Comparison of ENCODE assay signal across 8 mouse cellular contexts in the genomic region with DNA sequence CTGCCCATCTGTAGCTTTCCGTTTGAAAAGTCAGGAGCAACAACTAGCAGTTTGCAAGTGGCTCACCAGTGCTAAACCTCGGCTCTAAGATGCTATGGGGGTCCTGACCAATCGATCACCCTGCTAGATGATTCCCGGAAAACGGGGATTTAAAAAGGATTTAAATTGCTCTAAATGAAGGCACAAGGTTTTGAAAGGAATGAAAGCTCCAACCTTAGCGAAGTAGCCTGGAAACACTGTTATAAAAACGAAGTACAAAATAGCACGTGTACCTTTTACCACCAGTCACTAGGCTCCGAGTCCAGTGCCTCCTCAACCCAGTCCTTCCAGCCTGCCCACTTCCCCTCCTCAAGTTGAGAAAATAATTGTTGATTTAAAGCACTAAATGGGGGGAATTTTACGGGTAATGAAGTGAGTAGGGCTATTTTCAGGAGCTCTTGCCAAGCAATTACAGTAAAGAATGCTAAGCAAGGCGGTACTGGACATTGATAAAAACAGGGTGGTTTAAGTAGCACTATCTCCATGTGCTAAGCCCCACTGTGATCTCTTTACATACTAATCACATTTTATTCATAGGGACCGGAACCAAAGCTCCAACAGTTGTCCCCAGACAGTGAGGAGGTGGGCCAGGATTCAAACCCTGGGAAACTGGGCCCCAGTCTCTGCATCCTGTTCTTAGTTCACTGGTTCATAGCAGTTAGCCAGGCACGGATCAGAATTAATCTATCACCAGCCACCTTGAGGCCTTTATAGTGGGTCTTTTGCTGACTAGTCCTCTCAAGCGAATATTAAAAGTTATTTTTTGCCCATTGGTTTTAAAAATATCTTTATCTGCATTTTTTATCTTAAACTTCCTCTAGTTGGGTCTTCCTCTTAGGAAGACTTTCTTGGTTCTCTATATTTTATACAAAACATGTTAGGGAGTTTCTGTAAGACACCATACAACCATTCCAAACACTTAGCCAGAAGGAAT. TPM values are rescaled to one million over a fixed set of nuclear protein-coding genes. Genes with fewer than 3 reads are reported as not detected.
DNase-seq lines count a peak whose midpoint lies in the region; ATAC-seq and TF ChIP-seq lines count a peak whose summit lies in the region.

No protein-coding gene starts in this region.

- 0 out of 2 replicates have a peak, but pooled peaks cover 3% of the 10 kb centered on the region for H3K27me3 ChIP-seq in liver, adult 2 months (ENCODE audit: control insufficient read depth, insufficient read depth, low read length)
- no peaks in the 10 kb centered on the region for H3K27me3 ChIP-seq in embryonic facial prominence, embryonic 12.5 days
- no peaks in the 10 kb centered on the region for H3K27me3 ChIP-seq in intestine, embryonic 15.5 days (replicated peaks)
- H3K27me3 ChIP-seq in neural tube, embryonic 13.5 days: peaks cover 24% of the 10 kb centered on the region

- H3K4me1 ChIP-seq in liver, adult 2 months (ENCODE audit: control insufficient read depth, insufficient read depth, low read length): peaks cover 15% of the 10 kb centered on the region
- peaks cover 68% of the 10 kb centered on the region for H3K4me1 ChIP-seq in embryonic facial prominence, embryonic 12.5 days
- peaks cover 57% of the 10 kb centered on the region for H3K4me1 ChIP-seq in intestine, embryonic 15.5 days (replicated peaks)
- H3K4me1 ChIP-seq in neural tube, embryonic 13.5 days (replicated peaks): peaks cover 55% of the 10 kb centered on the region

- ATAC-seq in embryonic facial prominence, embryonic 12.5 days (ENCODE audit: insufficient number of reproducible peaks, insufficient read depth, low FRiP score, low TSS enrichment): no peak
- no peak for ATAC-seq in intestine, embryonic 15.5 days
- ATAC-seq in neural tube, embryonic 13.5 days (ENCODE audit: low read depth): no peak
- ATAC-seq in CD4-positive, CD25-positive, alpha-beta regulatory T cell, adult 4 months: no peak

- H3K36me3 ChIP-seq in liver, adult 2 months (ENCODE audit: control insufficient read depth, insufficient read depth, low read length): no peaks in the 10 kb centered on the region
- 0 out of 2 replicates have a peak, but pooled peaks cover 15% of the 10 kb centered on the region for H3K36me3 ChIP-seq in embryonic facial prominence, embryonic 12.5 days
- H3K36me3 ChIP-seq in intestine, embryonic 15.5 days: no peaks in the 10 kb centered on the region; the same call in 1 of the 2 replicates
- H3K36me3 ChIP-seq in neural tube, embryonic 13.5 days: 0 out of 2 replicates have a peak, but pooled peaks cover 3% of the 10 kb centered on the region

- H3K79me2 ChIP-seq in liver, adult 2 months (ENCODE audit: control insufficient read depth, insufficient read depth, low read length): peaks cover 23% of the 10 kb centered on the region; the same call in 1 of the 2 replicates

- no peak for DNase-seq in liver, adult 2 months (ENCODE audit: extremely low read depth, low read depth, low spot score)
- DNase-seq in liver: no peak
- DNase-seq in ovary, postnatal 14 days (ENCODE audit: low spot score): no peak
- DNase-seq in gastrocnemius, postnatal 14 days: no peak

- peak overlapping the region; percentile 15 for H3K27ac ChIP-seq in liver, adult 2 months (replicated peaks; ENCODE audit: insufficient read depth, low read depth, low read length)
- H3K27ac ChIP-seq in embryonic facial prominence, embryonic 12.5 days: no peak overlapping the region
- H3K27ac ChIP-seq in intestine, embryonic 15.5 days: peak overlapping the region; percentile 89
- no peak overlapping the region for H3K27ac ChIP-seq in neural tube, embryonic 13.5 days (replicated peaks)

- no peak overlapping the region for H3K9ac ChIP-seq in liver, adult 2 months (ENCODE audit: low read depth, low read length)
- H3K9ac ChIP-seq in embryonic facial prominence, embryonic 12.5 days: 0 out of 2 replicates have a peak overlapping the region, but pooled peaks have one; percentile 19
- H3K9ac ChIP-seq in intestine, embryonic 15.5 days: peak overlapping the region; percentile 91
- peak overlapping the region; percentile 94 for H3K9ac ChIP-seq in neural tube, embryonic 13.5 days

- no peak for TF ChIP-seq POLR2A in liver, adult 2 months (IDR thresholded peaks at IDR 0.05; ENCODE audit: extremely low read depth, insufficient read depth, low read length)

- H3K9me3 ChIP-seq in embryonic facial prominence, embryonic 12.5 days: no peaks in the 10 kb centered on the region
- H3K9me3 ChIP-seq in intestine, embryonic 15.5 days: no peaks in the 10 kb centered on the region
- no peaks in the 10 kb centered on the region for H3K9me3 ChIP-seq in neural tube, embryonic 13.5 days

- H3K4me2 ChIP-seq in embryonic facial prominence, embryonic 12.5 days (replicated peaks): peak overlapping the region; percentile 68
- peak overlapping the region; percentile 90 for H3K4me2 ChIP-seq in intestine, embryonic 15.5 days (replicated peaks)
- H3K4me2 ChIP-seq in neural tube, embryonic 13.5 days: peak overlapping the region; percentile 75

- 44% methylated on average over 14 of the region's 14 CpGs for WGBS in liver, adult 2 months
- 44% methylated on average over 14 of the region's 14 CpGs for WGBS in embryonic facial prominence, embryonic 12.5 days
- 29% methylated on average over 14 of the region's 14 CpGs for WGBS in intestine, embryonic 15.5 days
- WGBS in neural tube, embryonic 13.5 days: 35% methylated on average over 14 of the region's 14 CpGs

- TF ChIP-seq CTCF in liver, adult 2 months (IDR thresholded peaks at IDR 0.05; ENCODE audit: low read depth, low read length): no peak

- intact Hi-C loops in gastrocnemius, postnatal 14 days (cut with DNase I; ENCODE audit: low total_unique reads): loop anchor here (5.0 kb wide), 1 partner anchor 40 kb away; no protein-coding TSS in a partner anchor

- H3K4me3 ChIP-seq in liver, adult 2 months (ENCODE audit: insufficient read depth, low read depth, low read length): no peak overlapping the region
- peak overlapping the region; percentile 77 for H3K4me3 ChIP-seq in embryonic facial prominence, embryonic 12.5 days
- H3K4me3 ChIP-seq in intestine, embryonic 15.5 days (replicated peaks): peak overlapping the region; percentile 85
- H3K4me3 ChIP-seq in neural tube, embryonic 13.5 days: peak overlapping the region; percentile 87

RNA-seq across cellular contexts. Expression of a gene that starts 7.1 kb away (rescaled TPM):
- 26.0 and 35.0 TPM in 2 replicates for total RNA-seq in liver, adult 2 months (2014; rRNA removed)
- polyA plus RNA-seq in liver, adult 2 months (2012; rRNA removed): 16.1 and 17.6 TPM in 2 replicates
- 673 and 801 TPM in 2 replicates for polyA plus RNA-seq in embryonic facial prominence, embryonic 12.5 days (2016; fragmentation: Nextera tagmentation; extraction: Ambion mirVana)
- polyA plus RNA-seq in intestine, embryonic 15.5 days (2015; fragmentation: Nextera tagmentation; extraction: Ambion mirVana): 994 and 1,099 TPM in 2 replicates
- polyA plus RNA-seq in neural tube, embryonic 13.5 days (2015; fragmentation: Nextera tagmentation; extraction: Ambion mirVana): 209 and 261 TPM in 2 replicates
- 10 to 100 TPM; 25.6 to 42.4 TPM for polyA plus RNA-seq in CD4-positive, CD25-positive, alpha-beta regulatory T cell, adult 4 months (2017; shearing (Covaris generic))
- total RNA-seq in gastrocnemius, postnatal 14 days (2021): over 10,000 TPM; 23,393 to 24,139 TPM

Comparison
In these comparisons a context has a peak if more than half of its experiments do, and no peak if none do; other contexts are left out.
1. H3K27ac ChIP-seq: peak in liver, adult 2 months (single experiment) and intestine, embryonic 15.5 days (single experiment); none in embryonic facial prominence, embryonic 12.5 days (single experiment) and neural tube, embryonic 13.5 days (single experiment).
2. Peak in every context shown above with its lines, with median percentiles within 50 percentile points of each other: H3K4me2 ChIP-seq.